Mouse (Mus musculus): ENCODE results near the gene Kank1.

The Kank1 gene

DNA sequence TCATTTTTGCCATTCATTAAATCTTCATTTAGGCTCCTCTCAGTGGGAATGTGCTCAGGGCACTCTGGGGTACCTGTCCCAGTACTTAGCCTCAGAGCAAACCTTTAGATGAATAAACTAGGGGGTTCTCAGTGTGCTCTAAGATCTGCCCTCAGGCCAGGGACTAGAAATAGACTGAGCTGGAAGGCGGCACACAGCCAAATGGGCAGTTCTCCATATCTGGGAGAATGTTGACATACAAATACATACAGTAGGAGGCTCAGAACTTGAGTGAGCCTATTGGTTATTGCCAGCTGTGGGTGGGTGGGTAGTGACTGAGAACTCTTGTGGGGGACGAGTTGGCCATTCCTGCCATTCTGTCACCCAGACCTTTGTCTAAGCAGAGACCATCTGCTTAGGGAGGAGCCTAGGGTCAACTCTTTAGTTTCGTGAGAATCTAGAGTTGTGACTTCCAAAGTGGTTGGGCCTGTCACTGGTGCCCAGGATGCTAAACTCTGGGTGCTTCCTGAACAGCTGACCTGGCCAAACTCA, 14.9 kb downstream of the Kank1 start:
- DNase-seq (ENCODE audit: low spot score) = no peak

DNA sequence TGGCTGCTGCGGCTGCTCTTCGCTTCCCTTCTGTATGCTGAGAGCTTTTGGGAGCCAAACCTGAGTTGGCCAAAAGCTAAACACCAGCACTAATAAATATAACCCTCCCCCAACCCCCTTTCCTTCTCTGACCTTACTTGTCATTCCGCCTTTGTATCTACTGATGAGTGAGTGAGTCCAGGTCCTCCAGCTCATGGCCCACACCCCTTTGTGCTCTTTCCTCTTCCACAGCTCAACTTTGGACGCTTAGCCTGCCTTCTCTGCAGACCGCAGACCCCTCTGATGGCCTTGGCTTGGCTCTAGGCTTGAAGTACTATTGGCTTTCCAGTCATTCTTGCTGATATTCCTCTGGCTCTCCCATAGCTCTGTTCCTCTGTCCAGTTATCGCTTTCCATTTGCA, 16.4 kb downstream of the Kank1 start:
- no peak for DNase-seq (ENCODE audit: low spot score)

DNA sequence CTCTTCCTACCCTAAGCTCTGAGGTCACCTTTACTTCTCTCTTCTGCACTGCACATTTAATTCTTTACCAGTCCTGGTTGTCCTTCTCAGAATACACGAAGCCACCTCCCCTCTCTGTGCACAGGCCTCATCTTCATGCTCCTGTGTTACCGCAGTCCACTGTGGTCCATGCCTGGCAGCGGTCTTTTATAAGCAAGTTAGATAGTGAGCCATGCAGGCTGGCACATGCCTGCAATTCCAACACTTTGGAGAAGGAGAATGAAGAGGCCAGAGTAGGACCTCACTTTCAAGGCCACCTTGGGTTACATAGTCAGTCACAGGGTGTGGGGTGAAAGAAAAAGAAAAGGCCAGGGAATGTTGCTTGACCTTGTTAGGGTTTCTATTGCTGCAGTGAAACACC, 16.9 kb downstream of the Kank1 start:
- DNase-seq (ENCODE audit: low spot score) = no peak

DNA sequence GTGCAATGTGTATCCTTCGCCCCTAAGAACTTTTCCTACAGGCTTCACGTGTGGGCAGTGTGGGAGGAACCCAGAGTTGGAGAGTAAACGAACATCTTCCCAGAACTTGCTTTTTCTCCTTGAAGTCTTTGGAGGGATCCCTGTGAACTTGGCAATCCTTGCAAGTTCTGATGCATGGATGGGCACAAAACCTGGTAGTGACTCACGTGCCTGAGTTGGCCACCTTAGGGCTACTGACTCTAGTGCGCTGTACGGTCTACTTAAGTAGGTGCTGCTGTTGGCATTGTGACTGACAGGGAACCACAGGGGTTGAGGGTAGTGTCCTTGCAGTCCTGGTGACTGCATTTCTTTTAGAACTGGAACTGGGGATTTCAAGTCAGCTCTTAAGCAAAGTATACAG, 21.5 kb downstream of the Kank1 start:
- no peak for DNase-seq (ENCODE audit: low spot score)

DNA sequence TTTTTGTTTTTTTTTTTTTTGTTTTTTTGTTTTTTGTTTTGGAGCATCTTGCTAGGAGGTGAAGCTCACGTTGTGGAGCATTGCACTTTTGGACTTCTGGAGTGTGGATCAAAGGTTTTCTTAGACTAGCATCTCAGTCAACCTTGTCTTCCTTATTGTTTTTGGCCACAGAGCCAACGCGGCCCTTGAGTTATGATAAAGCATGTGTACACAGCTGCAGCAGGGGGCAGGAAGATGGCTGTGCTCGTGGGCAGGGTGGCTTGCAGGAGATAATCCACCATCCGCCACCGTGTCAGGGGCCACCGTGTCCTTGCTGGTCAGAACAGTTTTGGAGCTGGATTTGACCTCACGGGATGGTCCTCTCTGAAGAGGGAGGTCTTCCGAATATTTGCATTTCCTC, 29.4 kb downstream of the Kank1 start:
- DNase-seq (ENCODE audit: low spot score) = no peak

DNA sequence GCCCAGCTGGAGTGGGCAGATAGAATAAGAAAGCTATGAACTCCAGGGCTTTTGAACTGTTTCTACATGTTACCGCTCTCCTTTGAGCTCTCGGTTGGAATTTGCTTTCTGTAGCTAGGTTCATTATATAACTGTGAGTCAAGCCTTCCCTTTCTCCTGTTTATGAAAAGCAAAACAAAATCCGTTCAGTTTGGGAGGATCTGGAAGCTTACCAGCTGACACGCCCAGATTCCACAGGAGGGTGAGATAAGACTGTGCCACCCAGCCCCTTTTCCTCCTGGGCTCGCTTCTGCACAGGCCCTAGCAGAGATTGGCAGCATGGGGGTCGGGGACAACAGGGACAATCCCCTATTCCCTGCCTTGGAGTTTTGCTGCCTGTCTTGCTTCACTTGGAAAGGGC, 30.5 kb downstream of the Kank1 start:
- DNase-seq (ENCODE audit: low spot score) = no peak

DNA sequence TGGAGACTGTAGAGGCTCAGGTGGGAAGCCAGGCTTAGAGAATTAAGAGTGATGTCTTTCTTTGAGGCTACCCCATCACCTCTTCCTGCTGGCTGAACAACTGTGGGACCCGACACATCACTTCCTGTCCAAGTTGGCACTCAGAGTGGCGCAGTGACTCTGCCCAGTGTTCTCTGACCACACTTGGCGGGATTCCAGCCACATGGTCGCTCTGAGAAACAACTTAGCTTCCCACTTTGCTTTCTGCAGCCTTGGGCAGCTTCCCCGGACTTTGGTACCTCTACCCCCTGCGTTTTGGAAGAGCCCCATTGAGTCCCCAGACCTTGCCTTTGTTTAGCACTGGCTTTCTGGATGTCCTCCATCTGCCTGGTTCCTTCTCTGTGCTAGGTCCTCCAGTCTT, 31.8 kb downstream of the Kank1 start:
- peak; percentile 35 for DNase-seq (ENCODE audit: low spot score)

DNA sequence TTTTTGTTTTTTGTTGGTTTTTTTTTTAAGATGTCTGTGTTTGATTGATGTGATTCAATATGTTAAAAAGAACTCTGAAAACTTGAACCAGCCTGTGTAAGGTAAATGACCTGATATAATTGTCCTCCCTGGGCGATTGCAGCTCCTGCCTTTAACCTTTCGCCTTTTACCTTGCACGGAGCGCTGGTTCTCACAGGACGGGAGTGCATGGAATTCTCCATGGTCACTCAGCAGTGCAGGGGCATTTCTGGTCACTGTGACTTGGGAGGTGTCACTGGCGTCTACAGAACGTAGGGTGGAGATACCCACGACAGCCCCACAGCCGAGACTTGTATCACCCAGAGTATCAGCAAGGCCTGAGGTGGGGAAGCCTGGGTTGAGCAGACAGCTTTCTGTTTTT, 34.8 kb downstream of the Kank1 start:
- DNase-seq (ENCODE audit: low spot score) = no peak

DNA sequence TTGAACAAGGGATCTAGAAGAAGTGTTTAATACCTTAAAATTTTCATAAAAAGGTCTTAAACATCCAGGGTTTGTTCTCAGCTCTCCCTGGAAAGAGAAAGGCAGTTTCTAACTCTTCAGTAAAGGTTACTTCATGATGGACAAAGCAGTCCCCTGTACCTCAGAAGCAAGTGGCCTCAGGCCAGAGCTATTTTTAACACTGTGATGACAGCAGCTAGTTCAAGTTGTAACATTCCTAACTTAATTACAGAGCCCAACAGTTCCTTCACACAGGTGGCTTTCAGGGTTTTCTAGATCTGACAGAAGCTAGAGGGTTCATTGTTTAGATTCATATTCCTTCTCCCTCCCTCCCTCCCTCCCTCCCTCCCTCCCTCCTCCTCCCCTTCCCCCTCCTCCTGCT, 36.4 kb downstream of the Kank1 start:
- no peak for DNase-seq (ENCODE audit: low spot score)

DNA sequence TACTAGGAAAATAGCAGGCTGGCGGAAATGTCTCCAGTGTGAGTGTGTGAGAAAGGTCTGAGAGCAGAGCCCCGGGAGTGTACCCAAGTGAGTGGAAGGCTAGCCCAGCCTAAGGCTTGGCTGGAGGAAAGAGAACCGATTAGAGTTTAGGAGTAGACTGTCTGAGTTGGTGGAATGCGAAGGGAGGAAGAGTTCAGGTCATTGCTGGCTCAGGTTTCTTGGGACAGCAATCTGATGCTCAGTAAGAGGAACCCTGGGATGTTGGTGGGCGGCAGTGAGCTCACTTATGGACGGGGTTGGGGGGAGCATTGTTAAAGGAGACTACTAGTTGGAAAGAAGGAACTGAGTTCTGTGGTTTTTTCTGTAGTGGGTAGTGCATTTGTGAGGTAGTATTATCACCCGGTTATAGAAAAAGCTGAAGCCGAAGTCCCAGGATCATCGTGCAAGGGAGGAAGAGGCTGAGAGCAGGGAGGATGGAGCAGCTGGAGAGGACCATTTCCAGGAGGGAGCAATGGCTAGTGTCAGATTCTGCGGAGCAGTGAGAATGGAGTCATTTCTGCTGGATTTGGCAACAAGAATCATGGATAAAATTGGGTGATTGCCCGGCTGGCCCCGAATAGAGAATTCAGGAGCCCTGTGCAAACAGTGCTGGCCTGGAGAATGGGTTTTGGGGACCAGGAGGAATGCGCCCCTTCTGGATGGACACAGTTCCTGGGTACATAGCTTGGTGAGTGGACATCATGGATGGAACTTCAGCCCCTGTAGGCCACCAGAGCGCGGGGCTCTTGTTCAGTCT, 40.0 kb downstream of the Kank1 start:
- DNase-seq (ENCODE audit: low spot score) = no peak

DNA sequence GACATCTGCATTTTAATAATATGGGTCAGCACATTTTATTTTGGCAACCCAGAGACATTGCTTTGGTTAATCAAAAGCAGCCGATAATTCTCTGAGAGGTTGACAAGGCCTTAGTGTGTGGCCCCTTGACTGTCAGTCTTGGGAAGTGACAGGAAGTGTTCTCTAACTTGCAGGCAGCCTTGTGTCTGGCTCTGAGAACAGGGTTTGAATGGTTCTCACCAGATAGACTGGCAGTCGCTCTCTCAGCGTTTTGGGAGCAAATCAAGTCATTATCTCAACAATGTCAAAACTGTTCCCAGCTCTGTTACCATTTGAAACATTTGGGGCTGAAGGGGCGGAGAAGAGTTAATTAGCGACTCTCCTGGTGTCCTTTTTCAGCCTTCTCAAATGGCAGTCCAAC, 41.0 kb downstream of the Kank1 start:
- DNase-seq (ENCODE audit: low spot score) = no peak

DNA sequence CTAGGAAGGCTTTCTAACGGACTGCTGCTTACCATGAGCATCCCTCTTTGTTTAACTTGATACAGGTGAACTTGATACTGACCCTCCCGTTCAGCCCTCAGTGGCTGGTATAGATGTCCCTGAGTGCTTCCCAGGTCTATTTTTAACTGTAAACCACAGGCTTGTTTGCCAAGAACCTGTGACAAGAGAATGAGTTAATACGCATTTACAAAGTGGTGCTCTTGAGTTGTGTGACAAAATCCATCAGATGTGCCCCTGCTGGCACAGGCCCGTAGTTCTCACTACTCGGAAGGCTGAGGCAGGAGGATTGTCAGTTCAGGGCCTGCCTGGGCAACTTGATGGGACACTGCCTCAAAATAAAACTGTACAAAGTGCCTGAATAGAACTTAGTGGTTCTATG, 42.8 kb downstream of the Kank1 start:
- DNase-seq (ENCODE audit: low spot score) = no peak

DNA sequence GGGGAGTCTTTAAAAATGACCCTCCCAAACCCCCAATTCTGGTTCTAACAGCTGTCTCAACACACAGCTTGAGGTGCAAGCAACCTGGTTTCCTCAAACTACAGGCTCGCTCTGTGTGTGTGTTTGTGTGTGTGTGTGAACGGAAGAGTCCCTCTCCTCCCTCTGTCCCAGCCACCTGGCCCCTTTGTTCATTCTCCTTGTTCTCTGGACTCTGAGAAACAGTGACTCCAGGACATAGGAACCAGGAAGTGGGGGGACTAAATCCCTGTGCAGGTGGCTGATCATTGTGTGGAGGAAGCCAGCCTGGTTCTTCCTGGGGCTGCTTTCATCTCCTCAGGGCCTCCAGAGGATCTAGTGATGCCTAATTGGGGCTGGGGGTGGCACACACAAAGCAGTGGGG, 46.9 kb downstream of the Kank1 start:
- DNase-seq (ENCODE audit: low spot score) = no peak

DNA sequence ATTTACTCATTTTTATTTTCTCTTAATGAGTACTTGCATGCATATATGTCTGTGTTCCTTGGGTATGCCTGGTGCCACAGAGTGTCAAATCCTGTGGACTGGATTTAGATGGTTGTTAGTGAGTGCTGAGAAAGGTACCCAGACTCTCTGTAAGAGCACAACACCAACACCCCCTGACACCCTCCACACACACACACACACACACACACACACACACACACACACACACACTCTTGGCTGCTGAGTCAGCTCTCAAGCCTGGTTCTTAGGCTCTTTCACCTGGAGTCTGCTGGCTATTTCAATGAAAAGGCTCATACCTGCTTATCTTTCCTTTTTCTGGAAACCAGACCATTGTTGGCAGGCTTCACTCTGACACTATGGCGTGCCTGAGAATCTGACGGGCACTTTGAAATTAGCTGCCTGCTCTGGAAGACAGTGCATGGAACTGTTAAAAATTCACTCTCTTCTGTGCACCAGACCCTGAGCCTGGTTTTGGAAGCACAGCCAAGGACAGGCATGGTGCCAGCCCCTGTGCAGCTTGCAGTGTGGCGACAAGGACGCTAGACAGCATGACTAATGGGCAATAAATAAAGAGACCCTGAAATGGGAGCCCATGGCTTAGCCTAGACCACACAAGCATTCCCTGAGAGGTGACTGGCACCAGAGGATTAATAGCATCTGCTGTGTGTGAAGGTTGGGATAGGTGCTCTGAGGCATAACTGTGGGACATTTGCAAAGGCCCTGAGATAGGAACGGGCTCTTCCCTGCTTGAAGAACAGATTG, 49.2 kb downstream of the Kank1 start:
- no peak for DNase-seq (ENCODE audit: low spot score)

DNA sequence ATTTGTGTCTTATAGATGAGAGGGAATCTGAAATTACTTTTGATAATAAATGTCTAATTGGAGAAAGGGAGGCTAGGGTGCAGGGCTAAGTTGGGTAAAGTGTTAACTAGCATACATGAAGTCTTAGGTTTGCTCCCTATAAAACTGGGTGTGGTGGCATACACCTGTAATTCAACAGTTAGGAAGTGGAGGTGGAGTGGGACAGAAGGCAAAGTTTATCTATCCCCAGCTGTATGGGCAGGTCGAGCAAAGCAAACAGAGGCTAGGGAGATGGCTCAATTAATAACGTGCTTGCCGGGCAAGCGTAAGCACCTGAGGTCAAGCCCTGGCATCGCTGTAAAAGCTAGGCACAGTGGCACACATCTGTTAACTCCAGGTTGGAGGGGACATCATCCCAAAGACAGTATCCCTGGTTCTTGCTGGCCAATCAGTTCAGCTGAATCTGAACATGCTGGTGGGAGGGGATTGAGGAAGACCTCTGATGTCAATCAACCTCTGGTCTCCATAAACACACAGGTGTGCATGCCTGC, 54.3 kb downstream of the Kank1 start:
- DNase-seq (ENCODE audit: low spot score) = no peak

DNA sequence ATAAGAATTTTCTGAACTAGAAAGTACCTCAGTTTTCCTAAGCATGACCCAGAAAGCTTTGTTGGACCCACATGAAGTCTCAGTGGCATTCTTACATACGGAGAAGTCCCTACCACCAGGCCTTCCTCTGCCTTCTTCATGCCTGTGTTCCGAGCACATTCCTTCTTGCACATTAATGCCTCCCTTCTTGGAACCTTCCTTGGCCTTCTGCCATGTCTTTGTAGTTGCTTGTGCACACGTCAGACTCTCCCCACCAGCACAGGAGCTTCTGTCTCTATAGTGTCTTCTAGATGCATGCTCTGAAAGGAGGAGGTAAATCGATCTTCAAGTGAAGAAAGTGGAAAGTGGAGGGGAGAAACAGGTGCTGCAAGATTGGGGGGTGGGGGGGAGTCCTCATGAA, 58.4 kb downstream of the Kank1 start:
- DNase-seq (ENCODE audit: low spot score) = no peak

DNA sequence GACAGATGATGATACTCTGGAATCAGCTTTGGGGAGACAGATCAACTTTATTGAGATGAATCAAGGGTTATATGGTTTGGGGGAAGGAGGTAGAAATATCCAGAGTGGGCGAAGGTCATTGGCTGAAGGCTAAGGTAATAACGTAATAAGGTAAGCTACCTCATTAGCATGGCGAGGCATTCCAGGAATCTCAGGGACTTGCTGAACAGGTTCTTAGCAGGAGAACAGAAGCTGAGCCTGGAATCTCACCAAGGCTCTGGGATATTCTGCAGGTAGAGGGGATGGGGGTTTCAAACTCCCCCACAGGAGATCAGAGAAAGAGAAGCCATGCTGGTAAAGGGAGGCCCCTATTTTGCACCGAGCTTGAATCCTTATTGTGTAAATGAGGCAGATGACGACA, 60.5 kb downstream of the Kank1 start:
- DNase-seq (ENCODE audit: low spot score) = no peak

DNA sequence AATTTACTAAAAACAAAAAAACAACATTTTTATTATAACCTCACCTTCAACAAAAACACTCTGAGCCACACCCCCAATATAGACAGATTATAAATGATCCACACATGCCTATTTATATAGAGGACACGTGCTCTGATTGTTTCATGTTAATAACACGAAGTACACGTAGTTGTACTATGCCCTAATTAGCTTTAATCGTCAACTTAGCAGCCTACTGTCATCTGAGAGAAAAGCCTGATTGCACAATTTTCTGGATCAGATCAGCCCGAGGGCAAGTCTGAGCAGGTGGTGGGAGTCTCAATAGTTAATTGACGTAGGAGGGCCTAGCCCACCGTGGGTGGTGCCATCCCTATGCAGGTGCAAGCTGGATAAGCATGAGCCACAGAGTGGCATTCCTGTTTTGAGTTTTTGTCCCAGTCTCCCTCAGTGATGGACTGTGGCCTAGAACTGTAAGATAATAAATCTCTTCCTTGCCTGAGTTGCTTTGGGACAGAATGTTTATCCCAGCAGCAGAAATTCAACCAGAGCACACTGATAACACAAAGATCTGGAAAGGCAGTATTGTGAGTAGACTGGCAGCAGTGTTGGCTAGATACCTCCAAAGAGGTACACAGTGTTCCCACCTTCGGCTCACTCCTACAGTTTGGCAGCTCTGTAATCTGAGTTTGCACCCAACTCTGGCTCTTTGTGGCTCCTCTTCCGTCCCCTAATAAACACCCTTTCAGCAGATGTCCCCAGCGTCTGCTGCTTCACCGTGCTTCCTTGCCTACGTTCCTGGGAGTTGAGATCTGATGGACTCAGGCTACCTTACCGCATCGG, 63.3 kb downstream of the Kank1 start:
- DNase-seq (ENCODE audit: low spot score) = no peak

DNA sequence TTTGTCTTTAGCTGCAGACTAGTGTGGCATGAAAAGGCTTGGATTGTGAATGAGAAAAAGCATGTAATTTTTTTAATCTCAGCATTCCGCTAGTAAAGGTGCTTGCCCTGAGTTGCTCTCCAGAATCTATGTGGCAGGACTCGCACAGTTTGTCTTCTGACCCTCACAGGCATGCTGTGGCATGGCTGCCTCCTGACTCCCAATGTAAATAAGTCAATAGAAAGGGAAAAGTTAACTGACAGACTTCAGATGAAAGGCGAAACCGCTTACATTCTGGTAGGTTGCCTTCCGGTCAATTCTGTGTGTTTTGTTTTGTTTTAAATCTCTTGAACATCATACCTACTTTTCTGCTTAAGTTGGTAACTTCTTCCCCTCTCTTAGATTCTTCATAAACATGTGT, 64.4 kb downstream of the Kank1 start:
- no peak for DNase-seq (ENCODE audit: low spot score)

DNA sequence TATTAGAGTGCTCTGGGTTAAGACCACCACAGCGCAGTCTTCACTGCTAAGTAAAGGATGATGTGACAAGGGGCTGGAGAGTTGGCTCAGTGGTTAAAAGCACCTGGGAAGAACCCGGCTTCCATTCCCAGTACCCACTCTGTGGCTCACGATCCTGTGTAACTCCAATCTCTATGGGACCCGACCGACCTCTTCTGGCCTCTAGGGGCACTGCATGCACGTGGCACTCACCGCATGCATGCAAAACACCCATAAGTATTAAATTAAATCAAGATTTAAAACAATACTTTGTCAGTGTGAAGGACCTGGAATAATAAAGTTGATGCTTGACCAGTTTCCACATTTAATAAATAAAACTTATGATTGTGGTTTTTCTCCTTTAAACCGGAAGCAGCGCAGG, 69.5 kb downstream of the Kank1 start:
- no peak for DNase-seq (ENCODE audit: low spot score)

DNA sequence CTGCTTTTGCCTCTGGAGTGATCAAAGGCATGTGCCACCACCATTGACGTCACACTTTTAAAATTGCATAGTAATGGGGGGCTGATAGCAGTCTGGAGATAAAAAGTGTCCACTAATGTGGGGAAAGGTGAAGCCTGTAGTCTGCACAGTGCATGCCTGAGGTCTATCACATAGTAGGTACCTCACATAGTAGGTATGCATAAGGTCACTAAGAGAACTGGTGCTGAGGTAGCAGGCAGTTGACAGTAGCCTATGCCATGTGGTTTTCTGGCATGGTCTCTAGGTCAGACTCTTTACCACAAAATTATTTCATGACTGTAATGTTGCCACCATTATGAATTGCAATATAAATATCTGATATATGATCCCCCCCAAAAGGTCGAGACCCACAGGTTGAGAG, 71.4 kb downstream of the Kank1 start:
- no peak for DNase-seq (ENCODE audit: low spot score)

DNA sequence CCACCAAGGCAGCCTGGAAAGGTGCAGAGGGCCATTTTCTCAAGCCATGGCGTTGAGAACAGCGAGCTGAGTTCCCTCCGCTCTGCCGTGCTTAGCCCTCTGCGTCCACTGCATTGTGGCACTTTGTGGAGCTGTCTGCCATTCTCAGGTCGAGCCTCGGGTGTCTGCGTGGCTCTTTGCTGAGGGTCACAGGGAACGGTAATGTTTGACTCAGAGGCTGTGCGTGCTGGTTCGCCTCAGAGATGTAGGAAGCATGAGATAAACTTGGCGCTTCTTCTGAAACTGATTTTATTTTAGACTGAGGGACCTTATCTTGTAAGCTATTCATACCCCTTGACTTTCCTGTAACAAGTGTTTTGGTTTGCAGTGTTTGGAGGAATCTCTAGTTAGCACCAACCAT, 72.0 kb downstream of the Kank1 start:
- no peak for DNase-seq (ENCODE audit: low spot score)

Data from left cerebral cortex, adult 11 months (tissue).